Mouse (Mus musculus) hindlimb bud, embryonic 11.5 days (tissue): ENCODE data around the gene Parpbp.

Source experiments
- DNase-seq: peaks from one replicate; pipeline ENCODE4 v3.0.0-alpha.2; 2012; ENCODE audit warnings: low read depth, low spot score; ENCODE audit errors: extremely low spot score

Gene Parpbp

DNA sequence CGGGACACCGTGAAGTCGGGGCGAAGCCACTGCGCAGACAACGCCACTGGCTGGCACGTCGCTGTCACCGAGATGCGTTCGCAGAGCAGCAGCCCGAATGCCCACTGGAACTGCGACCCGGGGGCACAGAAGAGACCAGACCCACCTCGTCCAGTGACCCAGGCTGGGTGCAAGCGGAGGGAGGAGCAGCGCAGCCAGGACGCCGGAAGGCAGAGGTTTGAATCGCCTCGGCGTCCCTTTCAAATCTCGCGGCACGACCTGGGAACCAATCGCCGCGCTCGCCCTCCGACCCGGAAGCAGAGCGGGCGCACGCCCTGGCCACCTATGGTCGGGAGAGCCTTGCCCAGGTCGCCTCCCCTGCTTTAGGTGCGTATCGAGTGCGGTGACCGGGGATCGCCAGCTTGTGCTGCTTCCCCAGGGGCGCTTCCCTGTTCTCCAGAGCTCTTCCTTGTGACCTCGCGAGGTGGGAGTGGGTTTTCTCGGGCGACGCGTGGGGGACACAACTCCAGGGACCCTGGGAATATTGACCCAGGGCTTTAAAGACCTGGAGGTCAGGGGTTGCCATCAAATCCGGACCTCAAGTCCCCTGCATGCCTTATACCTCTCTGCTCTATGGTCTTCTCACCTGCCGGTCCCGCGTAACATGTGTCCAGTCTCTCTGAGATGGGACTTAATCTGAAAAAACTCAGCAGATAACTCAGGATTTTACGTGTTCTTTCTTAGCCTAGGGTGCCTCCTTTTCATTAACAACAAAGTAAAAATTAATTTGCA lies at the start of gene Parpbp, which contains the start of gene Nup37:
TSS of gene Parpbp (minus strand) at position 235 of the 771 bp plus-strand sequence.
TSS of gene Nup37 (plus strand) at position 286 of the 771 bp plus-strand sequence.
- DNase-seq = peak; percentile 54

DNA sequence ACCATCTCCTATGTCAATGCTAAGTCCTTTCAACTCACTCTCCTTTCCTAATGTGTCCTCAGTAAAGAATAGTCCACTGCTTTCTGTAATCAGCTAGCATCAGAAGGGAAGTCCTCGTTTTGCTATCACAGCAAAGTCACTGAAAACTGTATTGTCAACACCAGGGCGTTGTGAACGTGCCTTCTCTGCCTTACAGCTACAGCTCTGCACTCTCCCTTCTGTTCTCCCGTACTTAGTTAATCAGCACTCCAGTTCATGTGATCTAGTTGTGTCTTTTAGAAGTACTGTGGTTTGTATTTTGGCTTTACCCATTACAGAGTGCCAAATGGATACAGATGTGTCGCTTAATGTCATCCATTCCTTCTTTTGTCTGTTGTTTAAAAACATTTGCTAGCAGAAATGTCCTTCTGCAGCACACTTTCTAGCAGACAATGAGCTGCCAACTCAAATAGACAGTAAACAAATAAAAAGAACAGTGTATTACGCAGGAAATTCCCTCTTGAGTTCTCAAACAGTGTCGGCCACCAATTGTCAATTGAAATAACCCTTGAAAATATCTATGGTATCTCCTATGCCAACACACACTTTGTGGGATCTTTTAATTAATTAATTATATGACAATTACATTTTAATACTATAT lies 20.8 kb upstream of the Parpbp start:
- no peak for DNase-seq

DNA sequence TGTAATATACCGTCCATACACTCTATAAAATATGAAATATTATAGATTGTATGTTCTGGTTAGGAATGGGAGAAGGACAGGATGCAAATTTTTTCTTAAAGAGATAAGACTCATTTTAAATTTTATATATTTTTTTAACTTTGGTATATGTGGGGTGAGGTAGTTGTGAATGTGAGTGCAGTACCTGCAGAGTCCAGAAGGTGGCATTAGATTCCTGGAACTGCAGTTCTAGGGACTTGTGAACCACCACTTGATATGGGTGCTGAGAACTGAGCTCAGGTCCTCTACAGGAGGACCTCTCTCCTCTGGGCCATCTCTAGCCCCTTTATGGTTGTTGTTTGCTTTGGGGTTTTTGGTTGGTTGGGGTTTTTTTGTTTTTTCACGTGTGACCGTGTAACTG lies 19.4 kb upstream of the Parpbp start:
- DNase-seq = no peak

DNA sequence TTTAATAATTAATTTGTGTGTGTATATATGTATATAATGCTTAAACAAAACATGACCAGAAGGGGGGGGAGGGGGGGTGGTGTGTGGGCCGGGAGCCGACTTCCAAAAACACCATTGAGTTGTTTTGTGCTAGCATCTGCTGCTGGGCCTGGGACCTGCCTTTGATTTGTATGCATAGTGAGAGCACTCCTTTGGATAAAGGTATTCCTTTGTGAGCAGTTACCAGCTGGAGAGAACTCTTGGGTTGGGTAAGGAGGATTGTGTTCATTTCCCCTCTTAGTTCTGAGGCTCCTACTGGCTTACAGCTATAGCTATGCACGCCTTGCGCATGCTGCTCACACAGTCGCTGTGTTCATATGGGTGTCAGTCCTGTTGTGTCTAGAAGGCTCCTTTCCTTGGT lies 15.9 kb upstream of the Parpbp start:
- DNase-seq = no peak

- no peak for DNase-seq
Observed at GRCm38 (mm10) chr10:88162096-88162495, 15.4 kb upstream of the Parpbp start.

DNA sequence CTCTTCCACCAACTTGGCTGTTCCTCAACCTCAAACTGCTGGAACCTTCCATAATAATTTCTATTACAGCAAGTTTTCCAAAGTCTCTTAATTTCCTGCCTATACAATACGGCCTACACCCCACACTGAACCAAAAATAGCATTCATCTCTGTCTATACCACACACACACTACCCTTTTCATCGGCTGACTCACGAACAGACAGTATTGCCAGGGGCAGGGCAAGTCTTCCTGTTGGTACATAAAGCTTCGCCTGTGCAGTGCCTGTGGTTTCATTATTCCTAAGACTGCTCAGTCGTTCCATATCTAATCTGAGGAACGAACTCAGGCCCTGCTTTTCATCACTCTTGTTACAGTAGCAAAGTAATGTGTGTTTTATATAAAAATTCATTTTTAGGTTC lies 4.9 kb upstream of the Parpbp start:
- DNase-seq = no peak

GRCm38 (mm10) chr10:88150381-88150780 lies 3.6 kb upstream of the Parpbp start:
- no peak for DNase-seq

DNA sequence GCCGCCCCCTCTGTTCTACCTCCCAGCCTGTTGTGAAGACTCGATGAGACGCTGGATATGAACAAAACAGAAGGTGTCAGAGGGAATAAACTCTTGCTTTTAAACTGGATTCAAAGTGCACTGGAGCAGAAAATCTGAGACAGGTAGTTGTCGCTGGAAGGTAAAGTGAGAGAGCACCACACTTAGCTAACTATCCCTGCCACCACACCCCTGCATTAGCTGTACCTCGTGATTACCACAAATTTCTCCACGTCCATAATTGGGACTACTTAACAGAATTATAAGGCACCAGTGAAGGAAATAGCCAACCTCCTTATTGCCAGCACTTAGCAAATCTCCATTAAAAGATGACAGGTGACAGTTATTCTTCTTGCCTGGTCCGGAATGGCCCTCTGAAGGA lies 554 bp downstream of the Parpbp start:
- DNase-seq = no peak

GRCm38 (mm10) chr10:88135630-88136029 lies 11.1 kb downstream of the Parpbp start:
- DNase-seq = no peak

DNA sequence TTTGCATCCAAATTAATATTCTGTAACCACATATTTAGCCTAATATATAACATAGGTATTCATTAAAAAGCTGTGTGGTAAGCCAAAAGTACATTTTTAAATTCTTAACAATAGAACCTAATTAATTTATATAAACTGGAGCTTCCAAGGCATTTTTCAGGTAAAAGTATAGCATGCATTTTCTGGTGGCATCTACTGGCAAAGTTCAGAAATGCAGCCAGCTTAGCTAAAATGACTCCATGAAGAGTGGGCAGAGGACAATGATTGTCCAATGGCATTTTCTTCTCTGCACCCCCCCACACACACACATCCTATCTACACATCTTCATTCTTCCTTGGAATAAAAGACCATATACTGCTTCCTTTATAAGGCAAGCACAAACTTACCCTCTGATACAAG lies 27.0 kb downstream of the Parpbp start:
- no peak for DNase-seq

DNA sequence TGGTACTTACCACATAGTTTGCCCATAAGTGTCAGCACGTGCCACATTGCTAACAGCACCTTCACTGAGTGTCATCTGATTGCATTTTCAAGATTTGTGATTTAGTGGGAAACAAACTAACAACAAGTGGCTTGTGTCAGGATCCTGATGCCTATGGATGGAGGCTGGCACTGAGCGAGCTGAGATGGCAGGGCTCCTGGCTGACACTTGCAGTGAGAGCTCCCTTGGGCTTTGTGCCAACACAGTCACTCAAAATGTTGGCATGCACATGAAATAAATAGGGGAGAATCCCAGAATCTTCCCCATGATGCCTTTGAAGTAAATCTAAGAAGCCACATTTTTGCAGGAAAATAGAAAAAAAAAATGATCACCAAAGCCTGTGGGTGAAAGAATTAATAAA lies 33.5 kb downstream of the Parpbp start:
- no peak for DNase-seq

- DNase-seq = no peak
Observed at GRCm38 (mm10) chr10:88106169-88106568, 40.6 kb downstream of the Parpbp start.

DNA sequence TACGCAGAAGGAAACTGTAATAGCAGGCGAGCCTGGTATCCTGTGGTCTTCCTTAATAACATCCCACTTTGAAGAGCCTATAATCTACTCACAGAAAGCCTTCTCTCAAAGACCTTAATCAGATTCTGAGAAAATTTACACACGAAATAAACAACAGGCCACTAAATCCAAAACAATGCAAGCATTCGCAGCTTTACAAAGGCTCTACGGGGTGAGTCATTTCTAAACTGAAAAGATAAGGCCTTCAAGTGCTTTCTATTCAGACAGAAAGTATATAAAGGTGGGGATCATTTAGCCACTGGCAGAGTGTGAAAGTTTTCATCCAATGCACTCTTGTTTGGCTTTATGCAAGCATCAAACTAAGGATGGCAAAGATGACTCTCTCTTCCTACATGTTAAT lies 56.0 kb downstream of the Parpbp start, which contains the start of gene Pmch:
TSS of gene Pmch (plus strand) at position 301 of the 400 bp plus-strand sequence.
- no peak for DNase-seq

DNA sequence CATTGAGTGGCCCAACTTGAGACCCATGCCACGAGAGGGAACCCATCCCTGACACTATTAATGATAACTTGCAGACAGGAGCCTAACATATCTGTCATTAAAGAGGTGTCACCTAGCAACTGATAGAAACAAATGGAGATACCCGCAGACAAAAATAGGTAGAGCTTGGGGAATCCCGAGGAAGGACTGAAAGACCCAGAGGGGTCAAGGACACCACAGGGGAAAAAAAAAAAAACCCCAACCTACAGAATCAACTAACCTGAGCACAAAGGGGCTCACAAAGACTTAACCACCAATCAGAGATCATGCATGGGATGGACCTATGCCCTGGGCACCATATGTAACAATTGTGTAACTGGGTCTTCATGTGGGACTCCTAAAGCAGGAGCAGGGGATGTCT lies 79.4 kb downstream of the Parpbp start:
- no peak for DNase-seq

DNA sequence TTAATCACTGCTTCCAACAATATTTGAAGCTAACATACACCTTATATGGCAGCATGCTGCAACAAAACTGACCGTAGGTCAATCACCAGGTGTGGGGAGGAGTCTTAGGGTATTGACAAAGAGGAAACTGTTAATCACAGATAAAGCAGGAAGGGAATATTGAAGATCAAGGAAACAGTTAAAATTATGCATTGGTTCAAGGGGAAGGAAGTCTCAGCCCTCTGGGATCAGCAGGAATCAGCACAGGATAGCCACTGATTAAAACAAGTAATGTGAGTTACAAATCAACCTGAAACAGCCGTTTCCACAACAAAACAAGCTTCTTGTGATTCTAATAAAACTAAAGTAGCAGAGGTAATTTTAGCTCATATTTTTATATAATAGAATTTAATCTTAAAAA lies 81.9 kb downstream of the Parpbp start:
- no peak for DNase-seq

GRCm38 (mm10) chr10:88063436-88063835 lies 83.3 kb downstream of the Parpbp start:
- no peak for DNase-seq

- DNase-seq = no peak
Observed at GRCm38 (mm10) chr10:88056950-88057649, 89.6 kb downstream of the Parpbp start.

GRCm38 (mm10) chr10:88054233-88054985 lies 92.3 kb downstream of the Parpbp start:
- DNase-seq = no peak

GRCm38 (mm10) chr10:88046098-88046771 lies 100.5 kb downstream of the Parpbp start:
- DNase-seq = peak; percentile 90

- no peak for DNase-seq
Observed at GRCm38 (mm10) chr10:88044297-88044696, 102.4 kb downstream of the Parpbp start.
